Mouse (Mus musculus) intestine, embryonic 16.5 days (tissue): ENCODE data around the gene Zfp64. TPM values are rescaled to one million over a fixed set of nuclear protein-coding genes. Genes with fewer than 3 reads are reported as not detected.

Source experiments
- ATAC-seq: fragments of 200-750 bp; cut with Nextera tagmentation; 2 replicates; pipeline ENCODE4 v1.8.0; 2017; ENCODE audit warnings: moderate TSS enrichment, moderate library complexity
- H3K27ac ChIP-seq: fragments of 300-500 bp; sonication (generic); 2 replicates; pipeline ENCODE4 v1.5.1; 2014; ENCODE audit warnings: mild to moderate bottlenecking, low read length
- H3K27me3 ChIP-seq: fragments of 300-500 bp; sonication (generic); replicated peaks from 2 replicates; pipeline ENCODE4 v1.6.1; 2014; ENCODE audit warnings: low read length, control low read depth, mixed read lengths; ENCODE audit not compliant: control insufficient read depth, insufficient read depth
- H3K36me3 ChIP-seq: fragments of 300-500 bp; sonication (generic); 2 replicates; pipeline ENCODE4 v1.6.1; 2014; ENCODE audit warnings: low read length, control low read depth; ENCODE audit not compliant: control insufficient read depth, insufficient read depth
- H3K4me1 ChIP-seq: fragments of 300-500 bp; sonication (generic); 2 replicates; pipeline ENCODE4 v1.6.1; 2014; ENCODE audit warnings: low read length, control low read depth, mixed read lengths; ENCODE audit not compliant: control insufficient read depth, insufficient read depth
- H3K4me2 ChIP-seq: fragments of 300-500 bp; sonication (generic); 2 replicates; pipeline ENCODE4 v1.6.1; 2014; ENCODE audit warnings: low read depth, low read length, control low read depth
- H3K4me3 ChIP-seq: fragments of 300-500 bp; sonication (generic); 2 replicates; pipeline ENCODE4 v1.5.1; 2014; ENCODE audit warnings: mild to moderate bottlenecking, low read length
- H3K9ac ChIP-seq: fragments of 300-500 bp; sonication (generic); 2 replicates; pipeline ENCODE4 v1.6.1; 2014; ENCODE audit warnings: low read depth, low read length
- H3K9me3 ChIP-seq: fragments of 300-500 bp; sonication (generic); 2 replicates; pipeline ENCODE4 v1.6.1; 2016; ENCODE audit warnings: low read length, control low read depth; ENCODE audit not compliant: control insufficient read depth
- WGBS: fragments of 180-500 bp; shearing (Covaris S2); extraction: QIAGEN DNeasy Blood & Tissue Kit; methylation state at CpG from one replicate; pipeline ENCODE4 v1.1.7; 2014; 5-methylcytosine and 5-hydroxymethylcytosine counted together
- polyA plus RNA-seq: library from polyadenylated mRNA; unstranded; fragments of >200 nt; fragmentation: Nextera tagmentation; extraction: Ambion mirVana; gene quantifications from 2 replicates; pipeline ENCODE4 v1.2.1, GENCODE M21; 2015

Gene Zfp64
- polyA plus RNA-seq, 1 experiment from 2014 or later, result 30.6 TPM

DNA sequence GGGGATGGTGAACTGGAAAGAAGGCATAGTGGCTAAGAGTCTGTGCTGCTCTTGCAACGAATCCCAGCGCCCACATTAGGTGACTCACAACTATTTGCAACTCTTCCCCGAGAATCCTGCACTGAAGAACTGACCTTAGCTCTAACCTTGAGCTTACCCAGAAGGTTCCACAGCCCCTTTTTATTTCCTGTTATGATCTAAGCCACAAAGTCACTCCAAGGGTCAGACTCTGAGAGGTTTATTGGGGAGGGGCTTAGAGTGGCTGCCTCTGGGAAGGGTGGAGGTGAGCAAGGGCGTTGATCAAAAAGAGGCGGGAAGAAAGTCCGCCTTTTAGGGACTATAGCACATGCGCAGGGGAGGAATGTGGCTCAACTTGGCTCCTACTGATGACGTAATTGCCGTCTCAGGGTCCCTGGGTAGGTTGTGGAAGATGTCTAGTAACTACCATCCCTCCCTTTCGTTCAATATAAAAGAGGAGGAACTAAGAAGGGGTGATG lies 511 bp upstream of the Zfp64 start:
- Histone ChIP-seq H3K27me3 (no peaks in the 10 kb centered on the region), H3K4me3 (peak overlapping the region; percentile 89), H3K4me1 (peaks cover 16% of the 10 kb centered on the region), H3K9ac (peak overlapping the region; percentile 96), H3K27ac (peak overlapping the region; percentile 92), H3K36me3 (peaks cover 6% of the 10 kb centered on the region; the same call in 1 of the 2 replicates), H3K4me2 (peak overlapping the region; percentile 92), H3K9me3 (no peaks in the 10 kb centered on the region)
- ATAC-seq, result peak; percentile 36
- WGBS, result 39% methylated on average over 10 of the region's 10 CpGs

DNA sequence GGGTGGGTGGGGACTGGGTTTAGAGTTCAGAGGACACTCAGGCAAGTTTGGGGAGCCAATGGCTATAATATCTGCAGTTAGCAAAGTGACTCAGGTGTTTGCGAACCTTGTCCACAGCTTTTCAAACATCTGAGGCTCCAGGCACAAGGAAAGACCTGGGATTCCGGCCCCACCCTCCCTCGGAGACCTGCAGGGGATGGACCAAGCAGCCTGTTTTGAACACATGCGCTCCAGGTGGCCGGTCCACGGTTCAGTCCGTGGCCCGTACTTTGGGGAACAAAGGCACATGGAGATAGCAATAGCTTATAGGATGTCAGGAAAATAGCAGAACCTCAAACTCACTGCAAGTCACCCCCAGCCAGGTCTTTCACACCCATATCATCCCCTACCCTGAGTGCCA lies 1.0 kb downstream of the Zfp64 start:
- H3K4me3 ChIP-seq, result peak overlapping the region; percentile 89
- H3K9me3 ChIP-seq, result no peaks in the 10 kb centered on the region
- H3K9ac ChIP-seq, result peak overlapping the region; percentile 96
- peak overlapping the region; percentile 92 for H3K4me2 ChIP-seq
- peak overlapping the region; percentile 92 for H3K27ac ChIP-seq
- peaks cover 16% of the 10 kb centered on the region for H3K4me1 ChIP-seq
- no peaks in the 10 kb centered on the region for H3K27me3 ChIP-seq
- ATAC-seq, result peak; percentile 20; the same call in 1 of the 2 replicates
- 5% methylated on average over 8 of the region's 8 CpGs for WGBS
- H3K36me3 ChIP-seq, result peaks cover 13% of the 10 kb centered on the region

DNA sequence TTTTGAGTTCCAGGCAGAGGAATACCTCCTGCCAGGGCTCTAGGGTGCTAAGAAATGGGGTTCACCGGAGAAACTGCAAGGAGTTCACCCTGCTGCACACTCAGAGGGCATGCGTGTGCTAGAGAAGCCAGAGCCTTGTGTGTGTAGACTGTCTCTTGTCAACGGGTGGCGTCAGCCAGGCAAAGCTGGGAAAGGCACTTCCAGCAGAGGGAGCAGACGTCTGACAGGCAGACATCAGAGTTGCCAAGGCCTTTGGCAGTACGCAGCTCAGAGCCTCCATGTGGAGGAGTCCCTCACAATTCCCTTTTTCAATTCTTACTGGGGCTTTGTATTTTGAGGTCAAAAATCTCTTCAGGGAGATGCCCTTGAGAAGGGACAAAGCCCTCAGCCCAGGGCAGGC lies 6.9 kb downstream of the Zfp64 start:
- Histone ChIP-seq H3K9me3 (no peaks in the 10 kb centered on the region), H3K4me1 (no peaks in the 10 kb centered on the region), H3K27me3 (no peaks in the 10 kb centered on the region), H3K27ac (no peak overlapping the region), H3K4me2 (no peak overlapping the region), H3K4me3 (no peak overlapping the region), H3K36me3 (peaks cover 33% of the 10 kb centered on the region), H3K9ac (no peak overlapping the region)
- no peak for ATAC-seq
- WGBS, result 84% methylated on average over 6 of the region's 6 CpGs

DNA sequence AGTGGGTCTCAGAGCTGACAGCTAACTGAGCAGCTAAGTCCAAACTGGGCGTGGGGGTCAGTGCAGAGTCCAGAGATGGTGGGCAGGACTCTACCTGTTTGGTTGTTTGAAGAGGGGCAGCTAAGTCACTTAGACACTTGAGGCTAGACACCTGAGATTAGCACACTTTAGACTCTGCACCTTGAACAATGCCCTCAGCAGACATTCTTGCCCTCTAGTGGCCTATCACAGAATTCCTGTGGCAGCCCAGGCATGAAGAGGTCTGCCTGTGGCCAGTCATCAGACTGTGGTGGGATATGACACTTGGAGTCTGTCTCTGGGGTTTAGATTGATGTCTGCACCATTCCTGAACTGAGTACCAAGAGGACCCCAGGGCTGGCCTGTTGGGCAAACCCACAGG lies 7.7 kb downstream of the Zfp64 start:
- WGBS, result 96% methylated on average over 1 of the region's 1 CpGs
- H3K9me3 ChIP-seq, result no peaks in the 10 kb centered on the region
- no peaks in the 10 kb centered on the region for H3K27me3 ChIP-seq
- peak; percentile 52 for ATAC-seq
- no peak overlapping the region for H3K27ac ChIP-seq
- H3K4me1 ChIP-seq, result no peaks in the 10 kb centered on the region
- no peak overlapping the region for H3K4me3 ChIP-seq
- no peak overlapping the region for H3K4me2 ChIP-seq
- H3K9ac ChIP-seq, result no peak overlapping the region
- peaks cover 33% of the 10 kb centered on the region for H3K36me3 ChIP-seq

DNA sequence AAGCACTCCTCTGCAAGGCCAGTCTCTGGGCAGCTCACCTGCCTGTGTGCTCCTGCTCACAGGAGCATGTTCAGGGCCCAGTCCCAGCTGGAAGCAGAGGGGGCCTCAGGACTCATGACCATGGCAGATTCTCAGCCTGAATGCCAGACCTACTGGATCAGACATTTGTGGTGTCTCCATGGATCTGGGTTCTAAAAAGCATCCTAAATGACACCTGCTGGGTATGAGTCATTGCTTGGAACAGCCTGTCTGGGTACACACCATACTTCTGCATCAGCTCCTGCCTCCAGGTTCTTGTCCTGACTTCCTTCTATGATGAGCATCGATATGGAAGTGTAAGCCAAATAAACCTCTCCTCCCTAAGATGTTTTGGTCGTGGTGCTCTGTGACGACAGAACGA lies 11.4 kb downstream of the Zfp64 start:
- H3K27ac ChIP-seq, result no peak overlapping the region
- H3K4me3 ChIP-seq, result no peak overlapping the region
- no peaks in the 10 kb centered on the region for H3K27me3 ChIP-seq
- H3K36me3 ChIP-seq, result peaks cover 38% of the 10 kb centered on the region
- H3K4me2 ChIP-seq, result no peak overlapping the region
- H3K9me3 ChIP-seq, result no peaks in the 10 kb centered on the region
- H3K4me1 ChIP-seq, result no peaks in the 10 kb centered on the region
- 94% methylated on average over 4 of the region's 4 CpGs for WGBS
- no peak overlapping the region for H3K9ac ChIP-seq
- no peak for ATAC-seq

DNA sequence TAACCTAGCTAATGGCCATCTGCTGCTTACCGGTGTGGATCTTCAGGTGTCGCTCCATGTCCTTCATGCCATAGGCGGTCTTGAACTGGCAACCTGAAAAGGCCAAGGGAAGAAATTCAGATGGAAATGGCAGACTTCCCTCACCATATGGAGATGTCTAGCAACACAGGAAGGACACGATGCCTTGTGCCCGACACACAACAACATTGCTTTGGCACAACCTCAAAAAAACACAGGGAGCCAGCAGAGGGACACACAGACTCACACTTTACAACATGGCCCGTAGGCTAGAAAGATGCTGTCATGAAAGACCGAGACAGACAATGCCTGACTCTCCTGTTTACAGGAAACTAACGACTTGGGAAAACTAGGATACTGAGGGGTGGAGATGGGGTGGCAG lies 15.4 kb downstream of the Zfp64 start:
- H3K27me3 ChIP-seq, result no peaks in the 10 kb centered on the region
- no peak overlapping the region for H3K4me2 ChIP-seq
- H3K9me3 ChIP-seq, result no peaks in the 10 kb centered on the region
- H3K4me3 ChIP-seq, result no peak overlapping the region
- H3K4me1 ChIP-seq, result no peaks in the 10 kb centered on the region
- H3K9ac ChIP-seq, result no peak overlapping the region
- WGBS, result 91% methylated on average over 8 of the region's 8 CpGs
- H3K36me3 ChIP-seq, result peaks cover 35% of the 10 kb centered on the region
- H3K27ac ChIP-seq, result no peak overlapping the region
- ATAC-seq, result no peak

DNA sequence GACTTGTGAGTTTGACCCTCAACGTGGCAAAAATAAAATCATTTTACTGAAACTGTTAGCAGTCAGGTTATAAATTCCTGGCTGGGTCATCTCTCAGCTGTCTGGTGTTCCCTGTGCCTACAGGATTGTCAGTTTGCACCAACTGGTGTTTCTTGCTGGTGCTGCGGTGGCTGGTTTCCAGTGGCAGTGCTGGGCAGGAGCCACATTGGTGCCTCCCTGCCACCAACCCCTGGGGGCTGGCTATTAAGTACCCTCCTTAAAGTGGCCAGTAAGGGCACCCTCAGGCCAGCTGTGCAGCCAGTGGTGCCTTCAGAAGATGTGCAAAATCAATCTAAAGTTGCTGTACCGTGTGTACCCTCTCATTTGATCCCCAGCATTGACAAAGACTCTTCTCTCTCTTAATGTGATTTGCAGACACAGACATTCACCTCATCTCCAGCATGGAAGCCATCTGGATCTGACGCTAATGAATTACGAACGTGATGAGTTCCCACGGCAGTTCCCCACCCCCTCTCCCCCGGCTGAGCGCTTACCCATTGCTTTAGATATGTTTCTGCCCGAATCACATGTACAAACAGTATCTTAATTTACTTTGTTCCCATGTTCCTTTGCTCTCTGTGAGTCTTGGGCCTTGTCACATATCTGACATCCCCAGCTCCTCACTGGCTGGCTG lies 16.0 kb downstream of the Zfp64 start:
- H3K9ac ChIP-seq, result no peak overlapping the region
- H3K4me3 ChIP-seq, result no peak overlapping the region
- no peak overlapping the region for H3K27ac ChIP-seq
- no peaks in the 10 kb centered on the region for H3K27me3 ChIP-seq
- WGBS, result 88% methylated on average over 10 of the region's 10 CpGs
- H3K4me1 ChIP-seq, result no peaks in the 10 kb centered on the region
- H3K36me3 ChIP-seq, result peaks cover 32% of the 10 kb centered on the region
- ATAC-seq, result no peak
- H3K4me2 ChIP-seq, result no peak overlapping the region
- H3K9me3 ChIP-seq, result no peaks in the 10 kb centered on the region

DNA sequence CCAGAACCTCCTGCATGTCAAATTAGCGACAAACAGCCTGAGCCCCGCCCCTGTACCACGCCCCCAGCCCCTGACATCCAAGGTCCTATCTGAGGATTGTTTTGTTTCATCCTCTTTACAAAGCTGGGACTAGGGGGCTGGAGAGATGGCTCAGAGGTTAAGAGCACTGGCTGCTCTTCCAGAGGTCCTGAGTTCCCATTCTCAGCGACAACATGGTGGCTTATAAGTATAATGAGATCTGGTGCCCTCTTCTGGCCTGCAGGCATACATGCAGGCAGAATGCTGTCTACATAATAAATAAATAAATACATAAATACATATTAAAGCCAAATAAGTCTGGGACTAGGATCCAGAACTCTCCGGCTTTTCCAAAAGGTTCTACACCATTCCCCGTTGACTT lies 18.5 kb downstream of the Zfp64 start:
- no peak overlapping the region for H3K4me3 ChIP-seq
- H3K4me1 ChIP-seq, result no peaks in the 10 kb centered on the region
- H3K27me3 ChIP-seq, result no peaks in the 10 kb centered on the region
- peaks cover 42% of the 10 kb centered on the region for H3K36me3 ChIP-seq
- H3K9ac ChIP-seq, result no peak overlapping the region
- no peaks in the 10 kb centered on the region for H3K9me3 ChIP-seq
- no peak for ATAC-seq
- 90% methylated on average over 6 of the region's 6 CpGs for WGBS
- H3K27ac ChIP-seq, result no peak overlapping the region
- H3K4me2 ChIP-seq, result no peak overlapping the region

DNA sequence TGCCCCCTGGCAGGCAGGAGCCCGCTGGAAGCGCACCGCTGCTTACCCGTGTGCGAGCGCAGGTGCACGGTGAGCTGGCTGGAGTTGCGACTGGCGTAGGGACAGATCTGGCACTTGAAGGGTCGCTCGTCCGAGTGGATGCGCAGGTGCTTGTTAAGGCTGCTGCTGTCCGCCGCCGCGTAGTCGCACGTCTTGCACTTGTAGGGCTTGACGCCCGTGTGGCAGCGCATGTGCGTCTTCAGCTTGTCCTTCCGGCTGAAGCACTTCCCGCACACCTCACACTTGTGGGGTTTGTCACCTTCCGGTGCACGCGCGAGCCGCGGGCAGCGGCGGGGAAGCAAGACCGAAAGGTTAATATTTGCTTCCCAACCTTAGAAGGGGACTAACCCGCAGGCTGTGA lies 20.2 kb downstream of the Zfp64 start:
- Histone ChIP-seq H3K4me3 (no peak overlapping the region), H3K27me3 (no peaks in the 10 kb centered on the region), H3K4me1 (no peaks in the 10 kb centered on the region), H3K36me3 (peaks cover 36% of the 10 kb centered on the region), H3K9ac (no peak overlapping the region), H3K9me3 (no peaks in the 10 kb centered on the region), H3K4me2 (no peak overlapping the region), H3K27ac (no peak overlapping the region)
- no peak for ATAC-seq
- WGBS, result 85% methylated on average over 35 of the region's 35 CpGs

DNA sequence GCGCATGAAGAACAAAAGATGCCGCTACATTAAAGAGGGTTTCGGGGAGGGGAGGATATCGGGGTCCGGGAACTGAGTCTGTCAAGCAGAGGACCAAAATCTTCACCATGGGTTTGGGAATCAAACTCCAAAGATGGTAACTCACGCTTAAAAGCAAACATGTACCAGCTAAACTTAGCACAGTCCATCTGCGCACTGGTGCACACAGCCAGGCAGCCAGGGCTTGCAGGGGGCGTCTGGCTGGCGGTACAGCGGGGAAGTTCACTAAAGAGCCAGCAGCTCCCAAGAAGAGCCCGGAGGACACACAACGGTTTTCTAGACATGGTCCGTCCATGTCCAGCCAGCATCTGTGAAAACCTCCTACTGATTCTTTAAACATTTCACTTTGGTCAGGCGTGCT lies 23.7 kb downstream of the Zfp64 start:
- Histone ChIP-seq H3K9me3 (no peaks in the 10 kb centered on the region), H3K27me3 (no peaks in the 10 kb centered on the region), H3K4me2 (no peak overlapping the region), H3K4me1 (no peaks in the 10 kb centered on the region), H3K36me3 (peaks cover 26% of the 10 kb centered on the region), H3K27ac (no peak overlapping the region), H3K4me3 (no peak overlapping the region), H3K9ac (no peak overlapping the region)
- ATAC-seq, result no peak
- 92% methylated on average over 14 of the region's 14 CpGs for WGBS
